In genomic region chr11:120467736-120468092, GRCm38 (mm10) we compare ENCODE assay signal across 9 mouse cellular contexts. TPM values are rescaled to one million over a fixed set of nuclear protein-coding genes. Genes with fewer than 3 reads are reported as not detected.
DNase-seq lines count a peak whose midpoint lies in the region; ATAC-seq and TF ChIP-seq lines count a peak whose summit lies in the region.
"Had no signal": no experiment of that assay in that cellular context is flagged by ENCODE, and none has a peak within 500 bp of the region (broad histone marks: within the 10 kb centered on the region; RNA-seq: fewer than 3 reads in every experiment).

No protein-coding gene starts in this region.

- peak overlapping the region; percentile 92 for H3K4me3 ChIP-seq in heart, embryonic 15.5 days
- peak overlapping the region; percentile 91 to 94 for H3K4me3 ChIP-seq in ES-E14 (ENCODE audit: insufficient read depth in 1 of 2, low read depth in 1 of 2, low read length in 2 of 2, poor library complexity in 1 of 2, severe bottlenecking in 1 of 2)
- peak overlapping the region; percentile 99 for H3K4me3 ChIP-seq in forebrain, embryonic 16.5 days (replicated peaks; ENCODE audit: low read length)
- H3K4me3 ChIP-seq in liver, postnatal 0 days (ENCODE audit: low read depth, low read length), result peak overlapping the region; percentile 96

- H3K4me1 ChIP-seq in heart, embryonic 15.5 days (replicated peaks), result peaks cover 27% of the 10 kb centered on the region
- 0 out of 4 replicates have a peak, but pooled peaks cover 2% of the 10 kb centered on the region in 2 experiments for H3K4me1 ChIP-seq in ES-E14 (ENCODE audit: control insufficient read depth in 2 of 2, insufficient read depth in 2 of 2, low read length in 2 of 2, poor library complexity in 1 of 2)
- peaks cover 24% of the 10 kb centered on the region for H3K4me1 ChIP-seq in forebrain, embryonic 16.5 days (replicated peaks; ENCODE audit: control insufficient read depth, insufficient read depth, low read length)
- H3K4me1 ChIP-seq in liver, postnatal 0 days (ENCODE audit: insufficient read depth), result peaks cover 18% of the 10 kb centered on the region

- H3K36me3 ChIP-seq in heart, embryonic 15.5 days, result peaks cover 51% of the 10 kb centered on the region
- peaks cover 15% of the 10 kb centered on the region for H3K36me3 ChIP-seq in ES-E14 (ENCODE audit: control insufficient read depth, insufficient read depth, low read length, poor library complexity, severe bottlenecking)
- peaks cover 20% of the 10 kb centered on the region for H3K36me3 ChIP-seq in forebrain, embryonic 16.5 days (ENCODE audit: control insufficient read depth, insufficient read depth)
- H3K36me3 ChIP-seq in liver, postnatal 0 days (replicated peaks; ENCODE audit: insufficient read depth, low read length), result peaks cover 36% of the 10 kb centered on the region

- under 1% methylated on average over 33 of the region's 33 CpGs for WGBS in heart, embryonic 15.5 days
- whole genome bisulfite sequencing in forebrain, embryonic 16.5 days, result under 1% methylated on average over 33 of the region's 33 CpGs
- under 1% methylated on average over 33 of the region's 33 CpGs for WGBS in liver, postnatal 0 days (ENCODE audit: insufficient replicate concordance)

- no peak for DNase-seq in heart, adult 9 months (ENCODE audit: low spot score in 2 of 2)
- DNase-seq in ES-E14 (ENCODE audit: low read depth, low spot score), result no peak
- no peak for DNase-seq in liver, postnatal 0 days
- no peak for DNase-seq in urinary bladder, postnatal 36 days (ENCODE audit: low spot score in 2 of 2)
- DNase-seq in T-cell, adult 2 months (ENCODE audit: low spot score), result no peak
- DNase-seq in thymus, postnatal 25 days, result no peak

- ATAC-seq in heart, embryonic 15.5 days (replicated peaks; ENCODE audit: insufficient number of reproducible peaks, insufficient read depth, low FRiP score, low read depth), result peak; percentile 26
- ATAC-seq in forebrain, embryonic 16.5 days, result peak; percentile 47
- ATAC-seq in liver, postnatal 0 days, result peak; percentile 56

- peak overlapping the region; percentile 79 for H3K4me2 ChIP-seq in heart, embryonic 15.5 days
- H3K4me2 ChIP-seq in forebrain, embryonic 16.5 days (ENCODE audit: low read length), result peak overlapping the region; percentile 79
- peak overlapping the region; percentile 89 for H3K4me2 ChIP-seq in liver, postnatal 0 days (ENCODE audit: low read depth, low read length)

- H3K9ac ChIP-seq in heart, embryonic 15.5 days, result peak overlapping the region; percentile 91
- H3K9ac ChIP-seq in ES-E14 (ENCODE audit: insufficient read depth, low read depth, low read length, poor library complexity, severe bottlenecking), result peak overlapping the region; percentile 91
- peak overlapping the region; percentile 92 for H3K9ac ChIP-seq in forebrain, embryonic 16.5 days (replicated peaks; ENCODE audit: low read depth, low read length)
- peak overlapping the region; percentile 88 for H3K9ac ChIP-seq in liver, postnatal 0 days (replicated peaks)

- TF ChIP-seq EP300 in liver, postnatal 0 days (IDR thresholded peaks at IDR 0.05; ENCODE audit: low read depth), result no peak

- H3K27me3 ChIP-seq in heart, embryonic 15.5 days, result no peaks in the 10 kb centered on the region
- H3K27me3 ChIP-seq in forebrain, embryonic 16.5 days (replicated peaks; ENCODE audit: control insufficient read depth, insufficient read depth, low read length), result no peaks in the 10 kb centered on the region
- no peaks in the 10 kb centered on the region for H3K27me3 ChIP-seq in liver, postnatal 0 days (ENCODE audit: insufficient read depth, low read length)

- in situ Hi-C loops in ES-E14 (cut with MboI; ENCODE audit: low sequenced_read_pairs in 2 of 2, unreplicated experiment in 2 of 2), result no loop called here

- H3K27ac ChIP-seq in heart, embryonic 15.5 days, result peak overlapping the region; percentile 30; the same call in 1 of the 2 replicates
- no peak overlapping the region for H3K27ac ChIP-seq in ES-E14 (ENCODE audit: insufficient read depth, low read depth, low read length, poor library complexity, severe bottlenecking)
- peak overlapping the region; percentile 25; the same call in 1 of the 2 replicates for H3K27ac ChIP-seq in forebrain, embryonic 16.5 days (ENCODE audit: low read length)
- H3K27ac ChIP-seq in liver, postnatal 0 days (ENCODE audit: low read depth), result peak overlapping the region; percentile 67

- H3K9me3 ChIP-seq in heart, embryonic 15.5 days (replicated peaks), result no peaks in the 10 kb centered on the region
- no peaks in the 10 kb centered on the region for H3K9me3 ChIP-seq in ES-E14 (ENCODE audit: control insufficient read depth, insufficient read depth, low read depth, low read length)
- H3K9me3 ChIP-seq in forebrain, embryonic 16.5 days (ENCODE audit: control insufficient read depth, low read length), result no peaks in the 10 kb centered on the region
- no peaks in the 10 kb centered on the region for H3K9me3 ChIP-seq in liver, postnatal 0 days (ENCODE audit: low read length)

- no peak for TF ChIP-seq CTCF in liver, postnatal 0 days (IDR thresholded peaks at IDR 0.05; ENCODE audit: low read depth)

TF ChIP-seq in ES-E14, 5 proteins besides CTCF, POLR2A, EP300 and RAD21:
- TF ChIP-seq ZC3H11A (IDR thresholded peaks at IDR 0.05; ENCODE audit: borderline replicate concordance, low read depth, low read length) (no peak), MAFK (IDR thresholded peaks at IDR 0.05; ENCODE audit: insufficient read depth, low read depth, low read length) (peak; percentile 40; the same call in 1 of the 2 replicates), HCFC1 (IDR thresholded peaks at IDR 0.05; ENCODE audit: borderline replicate concordance, insufficient read depth, low read length) (no peak), CHD2 (IDR thresholded peaks at IDR 0.05; ENCODE audit: low read depth, low read length) (no peak), ZNF384 (IDR thresholded peaks at IDR 0.05; ENCODE audit: low read depth, low read length) (no peak)
TF ChIP-seq in ES-E14: peak in this region for 1.

RNA-seq across cellular contexts. Expression of gene Arl16, which starts 0.3 kb away (rescaled TPM):
- polyA plus RNA-seq in heart, embryonic 15.5 days (2015; fragmentation: Nextera tagmentation; extraction: Ambion mirVana), result 26.7 and 37.5 TPM in 2 replicates
- 15.3 and 21.2 TPM in 2 replicates for total RNA-seq in ES-E14 (2012; rRNA removed)
- polyA plus RNA-seq in forebrain, embryonic 16.5 days (2015; fragmentation: Nextera tagmentation; extraction: Ambion mirVana), result 45.5 and 56.4 TPM in 2 replicates
- 11.9 and 13.5 TPM in 2 replicates for polyA plus RNA-seq in liver, postnatal 0 days (2015; fragmentation: Nextera tagmentation; extraction: Ambion mirVana)

RNA-seq across cellular contexts. Expression of gene Ccdc137, which starts 9.8 kb away (rescaled TPM):
- 22.1 and 26.5 TPM in 2 replicates for polyA plus RNA-seq in heart, embryonic 15.5 days (2015; fragmentation: Nextera tagmentation; extraction: Ambion mirVana)
- total RNA-seq in ES-E14 (2012; rRNA removed), result 24.6 and 27.4 TPM in 2 replicates
- 26.2 and 31.2 TPM in 2 replicates for polyA plus RNA-seq in forebrain, embryonic 16.5 days (2015; fragmentation: Nextera tagmentation; extraction: Ambion mirVana)
- polyA plus RNA-seq in liver, postnatal 0 days (2015; fragmentation: Nextera tagmentation; extraction: Ambion mirVana), result 9.0 and 11.7 TPM in 2 replicates

RNA-seq across cellular contexts. Expression of gene Oxld1, which starts 9.8 kb away (rescaled TPM):
- 18.1 and 21.4 TPM in 2 replicates for polyA plus RNA-seq in heart, embryonic 15.5 days (2015; fragmentation: Nextera tagmentation; extraction: Ambion mirVana)
- total RNA-seq in ES-E14 (2012; rRNA removed), result 2.9 and 4.1 TPM in 2 replicates
- polyA plus RNA-seq in forebrain, embryonic 16.5 days (2015; fragmentation: Nextera tagmentation; extraction: Ambion mirVana), result 9.7 and 9.9 TPM in 2 replicates
- 18.9 and 19.0 TPM in 2 replicates for polyA plus RNA-seq in liver, postnatal 0 days (2015; fragmentation: Nextera tagmentation; extraction: Ambion mirVana)

RNA-seq across cellular contexts. Expression of gene Pde6g, which starts 14.4 kb away (rescaled TPM):
- polyA plus RNA-seq in heart, embryonic 15.5 days (2015; fragmentation: Nextera tagmentation; extraction: Ambion mirVana), result 0.14 and 0.29 TPM in 2 replicates
- not detected in 2 replicates for total RNA-seq in ES-E14 (2012; rRNA removed)
- polyA plus RNA-seq in forebrain, embryonic 16.5 days (2015; fragmentation: Nextera tagmentation; extraction: Ambion mirVana), result 0.32 TPM in 1 of 2 replicates, not detected in the other
- 0.20 TPM in 1 of 2 replicates, not detected in the other for polyA plus RNA-seq in liver, postnatal 0 days (2015; fragmentation: Nextera tagmentation; extraction: Ambion mirVana)
- total RNA-seq: neutrophil, adult 5-6 weeks had no signal

RNA-seq across cellular contexts. Expression of gene Mrpl12, which starts 16.7 kb away (rescaled TPM):
- 203 and 218 TPM in 2 replicates for polyA plus RNA-seq in heart, embryonic 15.5 days (2015; fragmentation: Nextera tagmentation; extraction: Ambion mirVana)
- 100 and 136 TPM in 2 replicates for total RNA-seq in ES-E14 (2012; rRNA removed)
- 107 and 119 TPM in 2 replicates for polyA plus RNA-seq in forebrain, embryonic 16.5 days (2015; fragmentation: Nextera tagmentation; extraction: Ambion mirVana)
- 133 and 139 TPM in 2 replicates for polyA plus RNA-seq in liver, postnatal 0 days (2015; fragmentation: Nextera tagmentation; extraction: Ambion mirVana)
